Mouse (Mus musculus): ENCODE measurements around the gene Gm6096.

- no peak for TF ChIP-seq USF1 (IDR thresholded peaks at IDR 0.05; ENCODE audit: low read depth)
- TF ChIP-seq POLR2A (IDR thresholded peaks at IDR 0.05; ENCODE audit: insufficient read length, low read depth): no peak
- TF ChIP-seq TCF12 (IDR thresholded peaks at IDR 0.05; ENCODE audit: insufficient read depth, poor library complexity, severe bottlenecking): no peak
Observed at GRCm38 (mm10) chr7:34258407-34258806, 7.6 kb downstream of the Gm6096 start.
